Mouse (Mus musculus) liver, embryonic 11.5 days (tissue): ENCODE measurements around the gene Dcbld1. TPM values are rescaled to one million over a fixed set of nuclear protein-coding genes. Genes with fewer than 3 reads are reported as not detected.

Experiments
- ATAC-seq: fragments of 200-750 bp; cut with Nextera tagmentation; replicated peaks from 2 replicates; pipeline ENCODE4 v1.8.0; 2017; ENCODE audit warnings: moderate number of reproducible peaks, mild to moderate bottlenecking, moderate TSS enrichment, moderate library complexity; ENCODE audit not compliant: low FRiP score
- DNase-seq: peaks from one replicate; pipeline ENCODE4 v3.0.0-alpha.2; 2017; ENCODE audit warnings: low spot score
- H3K27ac ChIP-seq: fragments of 300-500 bp; sonication (generic); 2 replicates; pipeline ENCODE4 v1.5.1; 2014; ENCODE audit warnings: mild to moderate bottlenecking, low read depth, low read length, control low read depth
- H3K27me3 ChIP-seq: fragments of 300-500 bp; sonication (generic); replicated peaks from 2 replicates; pipeline ENCODE4 v1.6.1; 2014; ENCODE audit warnings: low read length, mixed read lengths; ENCODE audit not compliant: control insufficient read depth, insufficient read depth
- H3K36me3 ChIP-seq: fragments of 300-500 bp; sonication (generic); 2 replicates; pipeline ENCODE4 v1.6.1; 2014; ENCODE audit warnings: mild to moderate bottlenecking, low read length, moderate library complexity, mixed read lengths; ENCODE audit not compliant: control insufficient read depth, insufficient read depth
- H3K4me1 ChIP-seq: fragments of 300-500 bp; sonication (generic); replicated peaks from 2 replicates; pipeline ENCODE4 v1.6.1; 2014; ENCODE audit warnings: low read length, mixed read lengths; ENCODE audit not compliant: control insufficient read depth, insufficient read depth
- H3K4me2 ChIP-seq: fragments of 300-500 bp; sonication (generic); 2 replicates; pipeline ENCODE4 v1.6.1; 2014; ENCODE audit warnings: mild to moderate bottlenecking, control low read depth, moderate library complexity
- H3K4me3 ChIP-seq: fragments of 300-500 bp; sonication (generic); 2 replicates; pipeline ENCODE4 v1.5.1; 2014; ENCODE audit warnings: low read depth, low read length, control low read depth
- H3K9ac ChIP-seq: fragments of 300-500 bp; sonication (generic); 2 replicates; pipeline ENCODE4 v1.6.1; 2014; ENCODE audit warnings: low read depth, low read length, control low read depth
- H3K9me3 ChIP-seq: fragments of 300-500 bp; sonication (generic); 2 replicates; pipeline ENCODE4 v1.6.1; 2016; ENCODE audit warnings: low read length, inconsistent platforms, mixed read lengths; ENCODE audit not compliant: control insufficient read depth
- WGBS: fragments of 180-500 bp; shearing (Covaris S2); extraction: QIAGEN DNeasy Blood & Tissue Kit; methylation state at CpG from one replicate; pipeline ENCODE4 v1.1.7; 2014; 5-methylcytosine and 5-hydroxymethylcytosine counted together
- polyA plus RNA-seq: library from polyadenylated mRNA; unstranded; fragments of >200 nt; fragmentation: Nextera tagmentation; extraction: Ambion mirVana; gene quantifications from 2 replicates; pipeline ENCODE4 v1.2.1, GENCODE M21; 2014

The Dcbld1 gene
- polyA plus RNA-seq, 1 experiment from 2014 or later = 11.9 TPM

- no peaks in the 10 kb centered on the region for H3K36me3 ChIP-seq
- no peak for ATAC-seq
- no peak overlapping the region for H3K4me2 ChIP-seq
Observed at GRCm38 (mm10) chr10:52253426-52253825, 20.0 kb downstream of the Dcbld1 start.

DNA sequence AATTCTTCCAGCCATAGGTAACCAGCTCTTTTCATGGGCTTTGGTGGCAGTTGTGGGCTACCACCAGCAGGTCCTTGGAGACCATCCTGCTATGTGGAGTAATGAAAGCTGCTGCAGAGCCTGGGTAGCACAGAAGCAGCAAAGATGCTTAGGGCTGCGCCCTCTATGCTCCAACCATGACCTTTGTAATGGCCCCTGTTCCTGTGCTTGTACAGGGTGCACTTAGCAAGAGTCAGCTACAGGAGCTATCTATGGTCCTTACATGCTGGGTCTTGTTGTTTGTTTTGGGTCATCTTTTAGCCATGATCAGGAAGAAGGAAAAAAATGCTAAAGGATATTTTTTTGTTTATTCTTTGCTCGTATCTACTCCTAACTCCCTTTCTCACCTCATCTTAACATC lies 24.3 kb downstream of the Dcbld1 start:
- H3K27me3 ChIP-seq = no peaks in the 10 kb centered on the region
- H3K27ac ChIP-seq = no peak overlapping the region
- no peaks in the 10 kb centered on the region for H3K4me1 ChIP-seq
- no peak overlapping the region for H3K4me2 ChIP-seq
- 84% methylated on average over 2 of the region's 2 CpGs for WGBS
- DNase-seq (no peak), ATAC-seq (no peak)
- H3K9me3 ChIP-seq = no peaks in the 10 kb centered on the region
- H3K4me3 ChIP-seq = no peak overlapping the region
- no peak overlapping the region for H3K9ac ChIP-seq
- 0 out of 2 replicates have a peak, but pooled peaks cover 2% of the 10 kb centered on the region for H3K36me3 ChIP-seq

More at GRCm38 (mm10) chr10:52253426-52253825, 20.0 kb downstream of the Dcbld1 start:
- 89% methylated on average over 11 of the region's 11 CpGs for WGBS
- no peak for DNase-seq
- Histone ChIP-seq H3K4me1 (no peaks in the 10 kb centered on the region), H3K9me3 (no peaks in the 10 kb centered on the region), H3K9ac (no peak overlapping the region), H3K27me3 (no peaks in the 10 kb centered on the region), H3K27ac (no peak overlapping the region), H3K4me3 (no peak overlapping the region)

- Histone ChIP-seq H3K27me3 (no peaks in the 10 kb centered on the region), H3K4me2 (no peak overlapping the region)
- 73% methylated on average over 13 of the region's 13 CpGs for WGBS
Observed at GRCm38 (mm10) chr10:52258180-52258948, 24.9 kb downstream of the Dcbld1 start.

GRCm38 (mm10) chr10:52260209-52260608 lies 26.8 kb downstream of the Dcbld1 start:
- ATAC-seq (no peak), DNase-seq (no peak)
- Histone ChIP-seq H3K4me1 (no peaks in the 10 kb centered on the region), H3K4me3 (no peak overlapping the region), H3K9me3 (no peaks in the 10 kb centered on the region), H3K4me2 (no peak overlapping the region), H3K36me3 (0 out of 2 replicates have a peak, but pooled peaks cover 2% of the 10 kb centered on the region), H3K27ac (no peak overlapping the region), H3K27me3 (no peaks in the 10 kb centered on the region), H3K9ac (no peak overlapping the region)
- 70% methylated on average over 4 of the region's 4 CpGs for WGBS

More at GRCm38 (mm10) chr10:52258180-52258948, 24.9 kb downstream of the Dcbld1 start:
- H3K27ac ChIP-seq = no peak overlapping the region
- no peak overlapping the region for H3K4me3 ChIP-seq
- 0 out of 2 replicates have a peak, but pooled peaks cover 2% of the 10 kb centered on the region for H3K36me3 ChIP-seq
- H3K4me1 ChIP-seq = no peaks in the 10 kb centered on the region
- DNase-seq = no peak
- H3K9ac ChIP-seq = no peak overlapping the region
- no peaks in the 10 kb centered on the region for H3K9me3 ChIP-seq
- no peak for ATAC-seq

GRCm38 (mm10) chr10:52264162-52264561 lies 30.7 kb downstream of the Dcbld1 start:
- no peak overlapping the region for H3K27ac ChIP-seq
- no peak overlapping the region for H3K4me3 ChIP-seq
- 0 out of 2 replicates have a peak, but pooled peaks cover 2% of the 10 kb centered on the region for H3K36me3 ChIP-seq
- H3K9me3 ChIP-seq = no peaks in the 10 kb centered on the region
- WGBS = 84% methylated on average over 5 of the region's 5 CpGs
- DNase-seq (no peak), ATAC-seq (no peak)
- no peaks in the 10 kb centered on the region for H3K27me3 ChIP-seq
- 0 out of 2 replicates have a peak, but pooled peaks cover 4% of the 10 kb centered on the region for H3K4me1 ChIP-seq
- no peak overlapping the region for H3K4me2 ChIP-seq
- H3K9ac ChIP-seq = no peak overlapping the region

DNA sequence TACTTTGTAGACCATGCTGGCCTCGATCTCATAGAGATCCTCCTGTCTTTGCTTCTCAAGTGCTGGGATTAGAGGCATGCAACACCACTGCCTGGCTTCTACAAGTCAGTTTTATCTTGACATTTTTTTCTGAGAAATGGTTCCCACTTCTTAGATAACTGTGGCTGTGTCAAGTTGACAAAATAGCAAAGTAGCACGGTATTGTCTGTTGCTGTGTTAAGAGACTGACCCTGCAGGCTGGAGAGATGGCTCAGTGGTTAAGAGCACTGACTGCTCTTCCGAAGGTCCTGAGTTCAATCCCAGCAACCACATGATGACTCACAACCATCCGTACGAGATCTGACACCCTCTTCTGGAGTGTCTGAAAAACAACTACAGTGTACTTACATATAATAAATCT lies 35.5 kb downstream of the Dcbld1 start:
- H3K4me2 ChIP-seq = no peak overlapping the region
- no peak overlapping the region for H3K9ac ChIP-seq
- no peaks in the 10 kb centered on the region for H3K9me3 ChIP-seq
- H3K36me3 ChIP-seq = no peaks in the 10 kb centered on the region
- 57% methylated on average over 5 of the region's 5 CpGs for WGBS
- no peak overlapping the region for H3K4me3 ChIP-seq
- no peak overlapping the region for H3K27ac ChIP-seq
- H3K4me1 ChIP-seq = peaks cover 22% of the 10 kb centered on the region
- no peak for DNase-seq
- H3K27me3 ChIP-seq = no peaks in the 10 kb centered on the region
- ATAC-seq = peak; percentile 37; the same call in 1 of the 2 replicates

DNA sequence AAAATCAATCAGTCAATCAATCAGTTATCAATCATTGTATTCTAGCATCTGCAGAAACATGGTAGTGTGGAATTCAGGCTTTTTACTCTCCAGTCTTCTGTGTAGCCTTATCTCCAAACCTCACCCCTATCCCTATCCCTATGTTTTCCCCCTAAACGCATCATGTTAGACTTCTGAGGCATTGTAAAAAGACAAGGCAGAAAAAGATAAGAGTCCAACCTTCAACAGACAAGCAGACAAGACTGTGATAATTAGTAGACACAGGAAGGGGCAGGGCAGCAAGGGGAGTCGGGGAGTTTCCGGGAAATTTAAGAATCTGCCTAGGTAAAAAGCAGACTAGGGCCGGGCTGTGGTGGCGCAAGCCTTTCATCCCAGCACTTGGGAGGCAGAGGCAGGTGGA lies 38.0 kb downstream of the Dcbld1 start:
- Histone ChIP-seq H3K4me2 (0 out of 2 replicates have a peak overlapping the region, but pooled peaks have one; percentile 7), H3K27me3 (no peaks in the 10 kb centered on the region), H3K4me1 (peaks cover 22% of the 10 kb centered on the region), H3K36me3 (no peaks in the 10 kb centered on the region), H3K9me3 (no peaks in the 10 kb centered on the region), H3K4me3 (no peak overlapping the region), H3K9ac (no peak overlapping the region), H3K27ac (no peak overlapping the region)
- ATAC-seq (peak; percentile 51), DNase-seq (no peak)
- 50% methylated on average over 5 of the region's 5 CpGs for WGBS

DNA sequence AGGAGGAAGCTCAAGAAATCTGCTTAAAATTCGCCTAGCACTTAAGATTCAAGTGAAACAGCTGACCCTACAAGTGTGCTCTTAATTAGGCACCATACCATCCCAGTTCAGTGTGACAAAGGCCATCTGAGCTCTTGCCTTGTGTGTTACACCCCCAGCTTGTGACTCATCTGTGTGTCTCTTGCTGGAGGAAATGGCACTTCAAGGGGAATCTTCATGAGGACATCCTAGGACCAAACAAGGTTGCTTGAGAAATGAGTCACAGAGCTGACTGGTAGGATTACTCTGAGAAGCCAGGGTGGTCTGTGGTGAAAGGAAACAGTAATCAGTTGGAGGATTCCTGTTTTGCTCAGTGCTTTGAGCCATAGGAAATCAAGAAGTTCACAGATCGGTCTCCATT lies 39.6 kb downstream of the Dcbld1 start:
- no peaks in the 10 kb centered on the region for H3K36me3 ChIP-seq
- ATAC-seq = no peak

More for the DNA sequence above, 39.6 kb downstream of the Dcbld1 start:
- no peak overlapping the region for H3K27ac ChIP-seq
- 59% methylated on average over 2 of the region's 2 CpGs for WGBS
- no peak overlapping the region for H3K4me3 ChIP-seq
- H3K4me2 ChIP-seq = no peak overlapping the region
- H3K9me3 ChIP-seq = no peaks in the 10 kb centered on the region
- H3K9ac ChIP-seq = no peak overlapping the region
- H3K27me3 ChIP-seq = no peaks in the 10 kb centered on the region
- H3K4me1 ChIP-seq = peaks cover 22% of the 10 kb centered on the region
- no peak for DNase-seq
